Mouse (Mus musculus): ENCODE results near the gene Dnm3.

DNA sequence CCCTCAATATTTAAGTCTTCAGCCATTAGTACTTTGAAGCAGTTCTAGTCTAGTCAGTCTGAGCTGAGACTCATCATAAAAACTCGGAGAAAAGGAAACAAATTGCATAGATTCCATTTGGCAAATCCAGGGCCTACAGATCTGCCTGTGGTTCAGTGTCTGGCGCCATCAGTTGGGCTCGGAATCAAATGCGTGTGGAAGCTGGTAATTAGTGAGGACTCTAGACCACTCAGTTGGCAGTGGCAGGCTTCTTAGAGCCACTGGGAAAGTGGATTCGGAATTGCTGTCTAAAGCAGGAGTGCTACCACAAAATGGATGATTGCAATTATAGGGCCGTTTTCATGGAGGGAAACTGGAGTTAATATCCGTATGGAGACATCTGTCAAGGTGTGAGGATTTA lies 425.7 kb downstream of the Dnm3 start:
- TF ChIP-seq POLR2A (IDR thresholded peaks at IDR 0.05; ENCODE audit: insufficient read depth, low read depth, low read length) (no peak), EP300 (IDR thresholded peaks at IDR 0.05; ENCODE audit: insufficient read depth, low read depth, low read length) (no peak), CTCF (IDR thresholded peaks at IDR 0.05) (no peak)

Measured in heart, adult 2 months (tissue).